Mouse (Mus musculus) granulocyte monocyte progenitor cell, adult 5-6 weeks (primary cell): Measurements from ENCODE around the gene Gm525. TPM values are rescaled to one million over a fixed set of nuclear protein-coding genes. Genes with fewer than 3 reads are reported as not detected.
"Not testable (repeated sequence)": the region's sequence is repeated elsewhere in the genome, so short reads cannot be mapped to it uniquely, and the experiment has no call there.

Experiments
- ATAC-seq: replicated peaks from 2 replicates; pipeline ENCODE4 v1.8.0; 2016; ENCODE audit warnings: mild to moderate bottlenecking, moderate TSS enrichment, inconsistent platforms; ENCODE audit not compliant: poor library complexity, severe bottlenecking
- total RNA-seq, 2 experiments: library from RNA; stranded (forward) in 1 of 2; stranded (reverse) in 1 of 2; fragments of 200-712, 200-1000 nt in 1 of 2; fragments of >200 nt in 1 of 2; fragmentation: Nextera tagmentation in 1 of 2; gene quantifications; 2 replicates each; pipeline ENCODE4 v1.2.3; 2014 to 2017

The Gm525 gene
- total RNA-seq, 2 experiments from 2014 or later: not detected

DNA sequence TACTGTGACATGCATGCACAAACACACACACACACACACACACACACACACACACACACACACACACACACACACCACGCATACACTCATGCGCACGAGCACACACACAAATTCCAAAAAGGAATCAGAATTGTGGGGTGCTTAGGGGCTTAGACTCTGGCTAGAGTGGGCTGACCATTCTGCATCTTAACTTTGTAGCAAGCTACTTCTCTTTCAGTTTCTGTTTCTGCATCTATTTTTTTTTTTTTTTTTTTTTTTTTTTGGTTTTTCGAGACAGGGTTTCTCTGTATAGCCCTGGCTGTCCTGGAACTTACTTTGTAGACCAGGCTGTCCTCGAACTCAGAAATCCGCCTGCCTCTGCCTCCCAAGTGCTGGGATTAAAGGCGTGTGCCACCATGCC, 16.7 kb downstream of the Gm525 start:
- not testable (repeated sequence) for ATAC-seq

DNA sequence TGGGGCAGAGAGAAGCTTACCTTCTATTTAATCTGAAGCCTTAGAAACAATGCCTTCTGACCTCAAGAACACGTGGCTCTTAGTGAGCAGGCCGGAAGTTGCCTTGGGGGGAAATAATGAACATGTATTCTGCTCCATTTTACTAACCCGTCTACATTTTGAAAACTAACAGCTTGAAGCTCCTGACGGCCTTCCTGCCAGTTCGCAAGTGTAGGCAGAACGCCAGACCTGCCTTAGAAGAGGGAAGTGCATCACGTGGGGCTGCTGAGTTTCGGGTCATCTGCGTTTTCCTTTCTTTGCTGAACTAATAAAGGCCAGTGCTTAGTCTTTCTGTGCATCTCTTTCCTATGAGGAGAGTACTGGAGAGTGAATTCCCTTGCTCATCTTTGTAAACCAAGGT, 19.1 kb downstream of the Gm525 start:
- peak; percentile 65 for ATAC-seq

DNA sequence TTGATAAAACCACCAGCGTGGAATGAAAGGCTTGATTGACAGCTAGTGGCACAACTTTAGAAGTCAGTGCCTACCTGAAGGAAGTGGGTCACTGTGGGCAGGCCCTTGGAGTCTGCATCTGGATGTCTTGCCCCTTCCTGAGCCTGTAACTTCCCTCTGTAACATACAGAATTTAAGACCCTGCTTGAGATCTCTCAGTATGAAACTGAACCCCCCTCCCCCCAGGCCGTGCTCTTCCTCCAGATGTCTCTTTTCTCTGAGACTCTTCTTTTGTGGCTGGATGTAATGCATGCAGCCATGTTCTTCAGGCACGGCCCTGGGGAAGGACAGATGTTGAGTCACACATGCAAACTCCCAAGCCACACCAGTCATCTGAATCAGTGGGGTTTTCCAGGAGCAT, 21.7 kb downstream of the Gm525 start:
- no peak for ATAC-seq

- not testable (repeated sequence) for ATAC-seq
These were observed 23.7 kb downstream of the Gm525 start for GRCm38 (mm10) chr11:89097292-89097691.

DNA sequence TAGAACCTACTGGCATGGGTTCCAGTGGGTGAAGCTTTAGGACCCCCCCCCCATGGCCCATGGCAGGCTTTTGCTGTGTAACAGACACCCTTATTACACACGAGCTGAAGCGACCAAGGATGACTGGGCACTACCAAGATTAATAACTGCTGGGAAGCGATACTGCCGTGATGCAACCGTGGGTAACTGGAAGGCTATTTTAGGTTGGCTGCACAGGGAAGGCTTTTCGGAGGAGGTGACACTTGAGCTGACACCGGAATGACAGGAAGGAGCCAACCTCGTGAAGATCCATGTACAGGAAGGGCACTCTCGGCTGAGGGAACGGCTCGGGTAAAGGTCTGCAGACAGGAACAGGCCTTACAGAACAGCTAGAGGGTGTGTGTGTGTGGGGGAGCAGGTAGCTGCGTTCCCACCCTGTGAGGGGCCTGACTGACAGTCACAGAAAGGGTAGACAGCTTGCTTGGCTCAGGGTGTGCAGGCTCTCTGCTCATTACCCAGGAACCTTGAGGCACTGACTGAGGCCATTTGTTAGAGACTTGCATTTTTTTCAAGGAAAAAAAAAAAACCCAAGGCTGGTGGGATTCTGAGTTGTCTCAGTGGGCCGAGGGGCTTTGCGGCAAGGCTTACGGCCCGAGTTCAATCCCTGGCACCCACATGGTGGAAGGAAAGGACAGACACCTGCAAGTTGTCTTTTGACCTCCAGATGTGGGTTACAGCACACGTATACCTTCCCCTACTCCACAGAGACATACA, 24.6 kb downstream of the Gm525 start:
- peak; percentile 73 for ATAC-seq

- ATAC-seq: no peak
These were observed 25.3 kb downstream of the Gm525 start for GRCm38 (mm10) chr11:89098930-89099329.

DNA sequence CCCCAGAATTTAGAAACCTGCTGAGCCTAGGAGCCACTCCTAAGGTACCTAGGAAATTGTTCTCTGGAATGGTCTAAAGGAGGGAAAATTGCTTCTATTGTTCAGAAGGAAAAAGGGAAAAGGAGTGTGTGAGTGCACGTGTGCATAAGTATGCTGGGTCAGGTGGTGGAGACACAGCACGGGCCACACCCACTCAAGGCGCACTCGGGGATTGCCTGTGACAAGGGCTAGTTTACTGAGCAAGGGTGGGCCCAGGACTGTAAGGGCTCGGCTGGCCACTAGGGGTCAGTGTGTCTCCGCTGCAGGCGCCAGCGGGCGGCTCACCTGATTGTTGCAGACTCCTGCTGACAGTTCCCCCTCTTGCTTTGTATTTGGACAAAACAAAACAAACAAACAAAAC, 26.8 kb downstream of the Gm525 start:
- peak; percentile 87 for ATAC-seq

- peak; percentile 35 for ATAC-seq
These were observed 27.2 kb downstream of the Gm525 start for GRCm38 (mm10) chr11:89100826-89101321.

DNA sequence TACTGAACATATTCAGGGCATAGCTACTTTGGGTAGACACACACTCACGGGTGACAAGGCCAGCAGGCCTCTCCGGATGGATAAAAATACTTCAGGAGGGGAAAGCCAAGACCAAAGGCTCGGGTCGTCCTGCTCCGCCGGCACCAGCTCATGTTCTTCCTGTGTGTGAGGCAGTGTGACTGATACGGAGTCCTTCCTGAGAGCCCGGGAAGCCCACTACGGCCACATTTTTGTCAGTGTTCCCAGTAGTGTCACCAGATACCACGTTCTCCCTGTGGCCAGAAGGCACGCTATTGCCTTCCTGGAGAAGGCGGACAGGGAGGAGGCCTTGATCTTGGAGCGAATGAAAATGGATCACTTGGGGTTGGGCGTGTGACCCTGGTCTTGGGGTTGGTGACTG, 29.5 kb downstream of the Gm525 start:
- ATAC-seq: no peak

GRCm38 (mm10) chr11:89105211-89105610, 31.6 kb downstream of the Gm525 start:
- no peak for ATAC-seq

DNA sequence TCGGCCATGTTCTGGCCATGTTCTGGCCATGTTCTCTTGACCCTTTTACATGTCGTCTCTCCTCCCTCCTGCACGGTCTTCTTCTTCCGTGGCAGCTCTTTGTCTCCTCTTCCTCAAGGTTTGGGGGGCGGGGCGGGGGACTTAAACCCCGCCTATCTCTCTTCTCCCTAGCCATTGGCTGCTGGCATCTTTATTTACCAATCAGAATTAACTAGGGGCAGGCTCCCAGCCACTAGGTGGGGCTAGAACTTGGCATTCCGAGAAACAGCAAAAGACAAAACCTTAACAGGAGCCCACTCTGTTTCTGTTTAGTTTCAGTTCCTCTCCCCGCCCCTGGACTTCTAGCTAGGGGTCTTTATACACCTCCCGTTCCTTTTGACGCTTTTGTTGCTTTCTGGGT, 32.2 kb downstream of the Gm525 start:
- ATAC-seq: peak; percentile 72

- no peak for ATAC-seq
These were observed 33.7 kb downstream of the Gm525 start for GRCm38 (mm10) chr11:89107180-89107807.

GRCm38 (mm10) chr11:89124411-89124810, 50.8 kb downstream of the Gm525 start:
- peak; percentile 20; the same call in 1 of the 2 replicates for ATAC-seq

DNA sequence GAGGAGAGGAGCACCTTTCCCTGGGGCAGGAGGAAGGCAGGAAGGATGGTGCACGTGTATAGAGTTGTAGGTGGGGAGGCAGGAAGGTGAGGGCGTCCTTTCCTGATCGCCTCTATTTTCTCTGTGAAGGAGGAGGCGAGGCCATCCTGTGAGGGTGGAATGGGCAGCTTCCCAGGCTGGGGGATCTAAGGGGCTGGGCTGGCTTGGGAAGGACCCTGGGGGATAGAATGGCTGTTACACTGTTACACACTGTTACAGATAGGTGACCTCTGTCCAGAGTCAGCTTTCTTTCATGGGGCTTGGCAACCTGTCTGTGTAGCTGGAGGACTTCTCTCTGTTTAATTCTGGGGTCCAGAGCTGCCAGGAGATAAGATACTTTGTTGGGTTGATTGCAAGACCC, 57.2 kb downstream of the Gm525 start:
- no peak for ATAC-seq

DNA sequence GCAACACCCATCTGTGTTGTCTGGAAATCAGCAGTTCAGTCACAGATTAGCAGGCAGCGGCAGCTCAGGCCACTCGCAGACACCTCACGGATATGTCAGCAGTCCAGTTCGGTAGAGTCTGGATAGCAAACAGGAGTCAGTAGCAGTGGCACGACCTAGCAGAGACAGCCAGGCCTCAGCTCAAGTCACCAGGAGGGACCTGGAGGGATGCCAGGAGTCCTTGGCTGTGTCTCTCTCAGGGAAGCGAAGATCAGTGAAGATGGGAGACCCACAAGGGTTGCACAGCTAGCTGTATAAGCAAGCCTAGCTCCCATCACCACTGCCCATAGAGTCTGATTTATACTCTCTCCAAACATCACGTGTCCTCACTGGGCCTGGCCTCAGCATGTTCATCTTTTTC, 58.8 kb downstream of the Gm525 start:
- ATAC-seq: no peak

DNA sequence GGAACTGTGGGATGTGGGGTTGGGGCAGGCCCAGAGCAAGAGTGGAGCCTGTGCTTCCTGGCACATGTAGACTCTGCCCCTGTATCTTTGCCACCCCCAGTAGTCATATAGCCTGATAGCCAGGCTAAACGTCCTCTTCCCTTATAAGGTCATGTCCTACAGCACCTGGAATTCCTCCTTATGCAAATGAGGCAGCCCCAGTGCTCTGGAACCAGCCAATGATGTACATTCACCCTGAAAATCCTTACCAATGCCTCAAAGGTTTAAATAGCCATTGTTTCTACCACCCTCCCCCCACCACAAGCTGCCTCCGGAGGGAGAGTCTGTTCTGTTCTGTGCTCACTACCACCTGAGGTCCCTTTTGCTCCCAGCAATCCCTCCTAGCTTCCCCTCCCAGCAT, 60.6 kb downstream of the Gm525 start:
- no peak for ATAC-seq

DNA sequence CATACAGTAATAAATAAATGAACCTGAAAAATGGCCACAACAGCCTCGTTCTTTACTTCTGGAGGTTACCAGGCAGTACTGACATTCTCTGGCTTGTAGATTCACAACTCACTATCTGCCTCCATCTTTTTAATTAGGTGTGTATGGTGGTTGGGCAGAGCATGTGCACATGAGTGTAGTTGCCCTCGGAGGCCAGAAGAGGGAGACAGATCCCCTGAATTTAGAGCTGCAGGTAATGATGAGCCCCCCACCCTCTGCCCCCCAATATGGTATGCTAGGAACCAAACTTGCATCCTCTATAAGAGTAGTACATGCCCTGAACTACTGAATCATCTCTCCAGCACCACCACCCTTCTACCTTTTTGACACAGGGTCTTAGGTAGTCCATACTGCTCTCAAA, 64.3 kb downstream of the Gm525 start:
- no peak for ATAC-seq

Other genes with a start within 250 kb of the Gm525 start
- 12.7 and 15.2 TPM in 2 replicates for gene Akap1, start 209.3 kb upstream of the Gm525 start, total RNA-seq (2014; fragmentation: Nextera tagmentation)
- gene Akap1, start 209.3 kb upstream of the Gm525 start, total RNA-seq (2017): 15.9 and 20.7 TPM in 2 replicates
- 18.1 and 22.3 TPM in 2 replicates for gene Scpep1, start 118.4 kb upstream of the Gm525 start, total RNA-seq (2014; fragmentation: Nextera tagmentation)
- 11.5 and 13.4 TPM in 2 replicates for gene Scpep1, start 118.4 kb upstream of the Gm525 start, total RNA-seq (2017)
- gene Elobl, start 106.9 kb upstream of the Gm525 start, total RNA-seq (2014; fragmentation: Nextera tagmentation): not detected in 2 replicates
- gene Elobl, start 106.9 kb upstream of the Gm525 start, total RNA-seq (2017): not detected in 2 replicates
- 9.1 and 16.2 TPM in 2 replicates for gene Coil, start 103.6 kb upstream of the Gm525 start, total RNA-seq (2014; fragmentation: Nextera tagmentation)
- gene Coil, start 103.6 kb upstream of the Gm525 start, total RNA-seq (2017): 8.4 and 17.7 TPM in 2 replicates
- 26.9 and 32.2 TPM in 2 replicates for gene Trim25, start 74.5 kb upstream of the Gm525 start, total RNA-seq (2014; fragmentation: Nextera tagmentation)
- 14.0 and 18.4 TPM in 2 replicates for gene Trim25, start 74.5 kb upstream of the Gm525 start, total RNA-seq (2017)
- 4.9 and 6.8 TPM in 2 replicates for gene Dgke, start 7.0 kb upstream of the Gm525 start, total RNA-seq (2014; fragmentation: Nextera tagmentation)
- 5.0 and 7.3 TPM in 2 replicates for gene Dgke, start 7.0 kb upstream of the Gm525 start, total RNA-seq (2017)
- gene Nog, start 228.5 kb downstream of the Gm525 start, total RNA-seq (2014; fragmentation: Nextera tagmentation): not detected in 2 replicates
- not detected in 2 replicates for gene Nog, start 228.5 kb downstream of the Gm525 start, total RNA-seq (2017)